14 mouse cellular contexts compared by ENCODE assay signal in the genomic region with DNA sequence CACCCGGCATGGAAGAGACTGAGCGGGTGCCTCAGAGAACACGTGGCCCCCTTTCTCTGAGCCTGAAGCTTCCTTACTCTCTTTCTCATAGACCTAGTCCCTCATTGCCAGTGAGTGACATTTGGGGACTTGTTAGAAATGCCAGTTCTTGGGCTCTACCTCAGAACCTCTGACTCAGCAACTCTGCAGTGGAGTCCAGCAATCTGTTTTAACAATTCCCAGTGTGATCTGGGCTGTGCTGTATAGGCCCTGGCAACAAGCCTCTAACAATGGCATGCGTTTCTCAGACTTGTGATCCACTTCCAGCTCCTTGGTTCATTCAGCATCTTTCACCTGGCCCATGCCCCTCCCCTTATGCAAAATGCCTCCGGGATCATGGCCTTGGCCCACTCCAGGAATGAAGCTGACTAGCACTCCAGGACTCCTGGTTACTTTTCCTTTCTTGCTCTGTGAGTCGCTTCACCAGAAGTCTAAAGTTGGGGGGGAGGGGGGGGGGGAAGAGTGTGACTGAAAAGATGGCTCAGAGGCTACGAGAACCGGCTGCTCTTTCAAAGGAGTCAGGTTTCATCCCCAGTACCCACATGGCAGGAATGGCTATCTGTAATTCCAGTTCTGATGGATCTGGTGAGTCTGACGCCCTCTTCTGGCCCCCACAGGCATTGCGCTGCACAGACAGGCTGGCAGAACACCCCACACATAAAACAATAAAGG. TPM values are rescaled to one million over a fixed set of nuclear protein-coding genes. Genes with fewer than 3 reads are reported as not detected.
DNase-seq lines count a peak whose midpoint lies in the region; ATAC-seq and TF ChIP-seq lines count a peak whose summit lies in the region.
"Had no signal": no experiment of that assay in that cellular context is flagged by ENCODE, and none has a peak within 500 bp of the region (broad histone marks: within the 10 kb centered on the region; RNA-seq: fewer than 3 reads in every experiment).

No protein-coding gene starts in this region.

- no peak for DNase-seq in cerebellum, adult 2 months
- DNase-seq in cerebellum, adult 8-10 months = no peak
- DNase-seq in liver, adult 2 months (ENCODE audit: extremely low read depth, low read depth, low spot score) = no peak
- DNase-seq in liver, embryonic 11.5 days (ENCODE audit: low spot score) = no peak
- peak; percentile 73 for DNase-seq in NIH3T3 (ENCODE audit: low read depth)
- peak; percentile 69 for DNase-seq in mesoderm, embryonic 11.5 days (ENCODE audit: low read depth, low spot score)
- no peak for DNase-seq in frontal cortex, postnatal 10 days (ENCODE audit: low spot score in 2 of 2)
- DNase-seq in urinary bladder, postnatal 36 days (ENCODE audit: low spot score in 2 of 2) = no peak
- DNase-seq: adrenal gland, postnatal 10 days; cerebellum, postnatal 10 days; kidney, adult 9 months; lung, postnatal 14 days had no signal

- ATAC-seq in liver, embryonic 11.5 days (replicated peaks; ENCODE audit: low FRiP score) = no peak

- TF ChIP-seq POLR2A in cerebellum, adult 2 months (IDR thresholded peaks at IDR 0.05; ENCODE audit: borderline replicate concordance, insufficient read depth, low read length) = no peak
- TF ChIP-seq POLR2A in liver, adult 2 months (IDR thresholded peaks at IDR 0.05; ENCODE audit: extremely low read depth, insufficient read depth, low read length) = no peak

- TF ChIP-seq CTCF in cerebellum, adult 2 months (IDR thresholded peaks at IDR 0.05; ENCODE audit: borderline replicate concordance, insufficient read depth, low read depth, low read length) = peak; percentile 39; the same call in 1 of the 2 replicates
- peak; percentile 58 for TF ChIP-seq CTCF in liver, adult 2 months (IDR thresholded peaks at IDR 0.05; ENCODE audit: low read depth, low read length)

- no peak overlapping the region for H3K9ac ChIP-seq in liver, adult 2 months (ENCODE audit: low read depth, low read length)
- H3K9ac ChIP-seq in liver, embryonic 11.5 days (ENCODE audit: low read depth, low read length) = no peak overlapping the region
- H3K9ac ChIP-seq: neural tube, embryonic 12.5 days had no signal

- 42% methylated on average over 10 of the region's 10 CpGs for WGBS in cerebellum, adult 2 months
- WGBS in liver, adult 2 months = 46% methylated on average over 10 of the region's 10 CpGs
- 31% methylated on average over 10 of the region's 10 CpGs for WGBS in liver, embryonic 11.5 days

- H3K4me2 ChIP-seq in liver, embryonic 11.5 days = no peak overlapping the region
- H3K4me2 ChIP-seq: neural tube, embryonic 12.5 days had no signal

- peaks cover under 1% of the 10 kb centered on the region; the same call in 1 of the 2 replicates for H3K36me3 ChIP-seq in liver, adult 2 months (ENCODE audit: control insufficient read depth, insufficient read depth, low read length)
- H3K36me3 ChIP-seq in liver, embryonic 11.5 days (ENCODE audit: control insufficient read depth, insufficient read depth, low read length) = 0 out of 2 replicates have a peak, but pooled peaks cover 6% of the 10 kb centered on the region

- H3K79me2 ChIP-seq in liver, adult 2 months (ENCODE audit: control insufficient read depth, insufficient read depth, low read length) = no peaks in the 10 kb centered on the region

- no peaks in the 10 kb centered on the region for H3K9me3 ChIP-seq in liver, embryonic 11.5 days (ENCODE audit: control insufficient read depth, low read length)
- H3K9me3 ChIP-seq: neural tube, embryonic 12.5 days had no signal

- H3K4me3 ChIP-seq in cerebellum, adult 2 months (replicated peaks; ENCODE audit: insufficient read depth, low read depth, low read length) = no peak overlapping the region
- no peak overlapping the region for H3K4me3 ChIP-seq in liver, adult 2 months (ENCODE audit: insufficient read depth, low read depth, low read length)
- H3K4me3 ChIP-seq in liver, embryonic 11.5 days (ENCODE audit: low read depth, low read length) = no peak overlapping the region
- H3K4me3 ChIP-seq: neural tube, embryonic 12.5 days had no signal

- H3K27me3 ChIP-seq in cerebellum, adult 2 months (ENCODE audit: control insufficient read depth, insufficient read depth, low read length) = peaks cover 1% of the 10 kb centered on the region; the same call in 1 of the 2 replicates
- peaks cover 10% of the 10 kb centered on the region for H3K27me3 ChIP-seq in liver, adult 2 months (ENCODE audit: control insufficient read depth, insufficient read depth, low read length)
- H3K27me3 ChIP-seq in liver, embryonic 11.5 days (replicated peaks; ENCODE audit: control insufficient read depth, insufficient read depth, low read length) = peaks cover 45% of the 10 kb centered on the region

- peaks cover 14% of the 10 kb centered on the region for H3K4me1 ChIP-seq in cerebellum, adult 2 months (ENCODE audit: control insufficient read depth, insufficient read depth, low read length)
- no peaks in the 10 kb centered on the region for H3K4me1 ChIP-seq in liver, adult 2 months (ENCODE audit: control insufficient read depth, insufficient read depth, low read length)
- H3K4me1 ChIP-seq in liver, embryonic 11.5 days (replicated peaks; ENCODE audit: control insufficient read depth, insufficient read depth, low read length) = 0 out of 2 replicates have a peak, but pooled peaks cover 7% of the 10 kb centered on the region

- H3K27ac ChIP-seq in cerebellum, adult 2 months (ENCODE audit: insufficient read depth, low read length) = no peak overlapping the region
- no peak overlapping the region for H3K27ac ChIP-seq in liver, adult 2 months (replicated peaks; ENCODE audit: insufficient read depth, low read depth, low read length)
- H3K27ac ChIP-seq in liver, embryonic 11.5 days (ENCODE audit: low read depth, low read length) = no peak overlapping the region
- H3K27ac ChIP-seq: neural tube, embryonic 12.5 days had no signal

RNA-seq across cellular contexts. Expression of a gene that starts 4.1 kb away (rescaled TPM):
- polyA plus RNA-seq in cerebellum, adult 2 months (2012; rRNA removed) = not detected in 2 replicates
- not detected in 2 replicates for total RNA-seq in liver, adult 2 months (2014; rRNA removed)
- not detected in 2 replicates for polyA plus RNA-seq in liver, adult 2 months (2012; rRNA removed)
- polyA plus RNA-seq in liver, embryonic 11.5 days (2014; fragmentation: Nextera tagmentation; extraction: Ambion mirVana) = not detected in 2 replicates
- total RNA-seq: adrenal gland, postnatal 10 days had no signal
- polyA plus RNA-seq: C2C12 had no signal

RNA-seq across cellular contexts. Expression of a gene that starts 13.1 kb away (rescaled TPM):
- polyA plus RNA-seq in cerebellum, adult 2 months (2012; rRNA removed) = 546 and 554 TPM in 2 replicates
- 2.4 and 4.2 TPM in 2 replicates for total RNA-seq in liver, adult 2 months (2014; rRNA removed)
- polyA plus RNA-seq in liver, adult 2 months (2012; rRNA removed) = 10.0 and 12.8 TPM in 2 replicates
- polyA plus RNA-seq in liver, embryonic 11.5 days (2014; fragmentation: Nextera tagmentation; extraction: Ambion mirVana) = 25.0 and 27.2 TPM in 2 replicates

RNA-seq across cellular contexts. Expression of a gene that starts 13.2 kb away (rescaled TPM):
- 51.0 and 51.2 TPM in 2 replicates for polyA plus RNA-seq in cerebellum, adult 2 months (2012; rRNA removed)
- total RNA-seq in liver, adult 2 months (2014; rRNA removed) = 8.9 and 12.8 TPM in 2 replicates
- 13.0 and 13.7 TPM in 2 replicates for polyA plus RNA-seq in liver, adult 2 months (2012; rRNA removed)
- 18.7 and 19.3 TPM in 2 replicates for polyA plus RNA-seq in liver, embryonic 11.5 days (2014; fragmentation: Nextera tagmentation; extraction: Ambion mirVana)

Comparison
In these comparisons a context has a peak if more than half of its experiments do, and no peak if none do; other contexts are left out.
1. DNase-seq: peak in NIH3T3 (single experiment) and mesoderm, embryonic 11.5 days (single experiment); none in cerebellum, adult 2 months (0 of 2), cerebellum, adult 8-10 months (single experiment), liver, adult 2 months (single experiment), liver, embryonic 11.5 days (single experiment), frontal cortex, postnatal 10 days (0 of 2) and urinary bladder, postnatal 36 days (0 of 2).
2. RNA of a gene that starts 13.1 kb away (polyA plus RNA-seq): 546 to 554 TPM in cerebellum, adult 2 months; 25.0 to 27.2 TPM in liver, embryonic 11.5 days and 10.0 to 12.8 TPM in liver, adult 2 months; every median in the first group is over 10 times any median in the second.